Mouse (Mus musculus) granulocyte monocyte progenitor cell, adult 5-6 weeks (primary cell): ENCODE measurements around the gene D630003M21Rik. TPM values are rescaled to one million over a fixed set of nuclear protein-coding genes. Genes with fewer than 3 reads are reported as not detected.

Source experiments
- ATAC-seq: replicated peaks from 2 replicates; pipeline ENCODE4 v1.8.0; 2016; ENCODE audit warnings: mild to moderate bottlenecking, moderate TSS enrichment, inconsistent platforms; ENCODE audit not compliant: poor library complexity, severe bottlenecking
- total RNA-seq, 2 experiments: library from RNA; stranded (forward) in 1 of 2; stranded (reverse) in 1 of 2; fragments of 200-712, 200-1000 nt in 1 of 2; fragments of >200 nt in 1 of 2; fragmentation: Nextera tagmentation in 1 of 2; gene quantifications; 2 replicates each; pipeline ENCODE4 v1.2.3; 2014 to 2017

Gene D630003M21Rik
- total RNA-seq (2014; fragmentation: Nextera tagmentation): 0.21 TPM in 1 of 2 replicates, not detected in the other
- total RNA-seq (2017): not detected in 2 replicates

DNA sequence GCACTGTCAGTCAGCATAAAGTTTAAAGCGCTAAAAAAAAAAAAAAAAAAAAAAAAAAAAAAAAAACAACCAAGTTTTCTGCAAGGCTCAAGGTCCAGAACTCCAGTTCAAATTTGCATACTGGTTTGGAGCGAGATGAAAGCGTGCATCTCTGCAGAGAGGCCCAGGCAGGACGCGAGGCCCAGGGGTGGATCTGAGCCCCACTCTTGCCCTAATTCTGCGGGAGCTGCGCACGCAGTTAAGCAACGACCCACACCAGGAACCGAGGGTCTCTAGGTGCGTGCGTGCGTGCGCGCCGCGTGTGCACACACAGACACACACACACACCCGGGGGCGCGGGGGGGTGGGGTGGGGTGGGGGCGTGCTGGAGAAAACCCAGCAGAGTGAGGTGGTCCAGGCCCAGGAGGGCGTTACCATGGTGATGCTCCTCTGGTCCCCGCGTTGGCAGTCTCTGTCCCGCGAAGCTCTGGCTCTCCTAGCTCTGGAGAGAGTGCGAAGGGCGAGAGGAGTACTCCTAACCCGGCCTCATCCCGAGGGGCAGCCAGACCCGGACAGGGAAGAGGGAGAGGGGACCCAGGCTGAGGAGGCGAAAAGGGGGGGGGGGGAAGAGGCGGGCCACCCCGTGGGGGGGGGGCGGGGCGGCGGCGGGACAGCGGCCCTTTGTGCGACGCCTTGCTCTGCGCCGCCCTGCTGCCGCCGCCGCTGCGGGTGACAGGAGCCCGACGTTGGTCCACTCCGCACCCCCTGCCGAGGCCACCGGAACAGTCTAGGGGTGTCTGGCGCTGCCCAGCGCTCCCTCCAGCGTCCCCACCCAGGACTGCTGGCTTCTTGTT lies at the start of gene D630003M21Rik:
Gene D630003M21Rik (minus strand): TSS at position 553 of the 833 bp plus-strand sequence.
- peak; percentile 49; the same call in 1 of the 2 replicates for ATAC-seq

DNA sequence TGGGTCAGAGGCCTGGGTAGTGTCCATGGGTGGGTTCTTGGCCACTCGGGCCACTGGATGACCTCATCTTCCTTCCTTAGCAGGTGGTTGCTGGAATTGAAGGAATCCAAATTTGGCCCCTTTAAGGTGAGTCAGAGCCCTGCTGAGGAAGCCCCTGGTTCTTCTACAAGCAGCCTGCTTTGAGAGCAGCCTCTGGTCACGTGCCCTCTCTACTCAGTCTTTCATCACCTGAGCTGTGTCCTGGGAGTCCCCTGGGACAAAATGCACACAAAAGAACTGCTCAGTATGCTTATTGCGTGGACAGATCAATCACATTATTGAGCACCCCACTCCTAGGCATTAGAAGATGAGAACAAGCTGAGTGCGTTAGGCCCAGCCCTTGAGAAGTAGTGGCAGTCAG lies 47.9 kb upstream of the D630003M21Rik start:
- no peak for ATAC-seq

DNA sequence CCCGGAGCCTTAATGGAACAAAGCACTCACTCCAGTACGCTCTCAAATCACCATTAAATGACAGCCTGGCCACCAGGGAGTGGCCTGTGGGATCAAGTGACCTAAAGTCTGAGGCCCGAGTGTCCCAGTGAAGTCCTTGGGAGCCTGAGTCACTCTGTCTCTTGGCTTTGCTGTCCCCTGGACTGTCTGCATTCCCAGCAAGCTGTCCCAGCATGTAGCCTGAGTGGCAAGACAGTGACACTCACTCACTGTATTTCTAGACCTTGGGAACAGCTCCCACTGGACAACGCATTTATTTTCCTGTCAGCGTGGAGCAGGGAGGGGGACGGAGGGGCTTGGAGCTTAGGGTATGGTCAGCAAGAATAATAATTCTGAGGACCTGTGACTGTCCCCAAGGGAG lies 47.4 kb upstream of the D630003M21Rik start:
- no peak for ATAC-seq

DNA sequence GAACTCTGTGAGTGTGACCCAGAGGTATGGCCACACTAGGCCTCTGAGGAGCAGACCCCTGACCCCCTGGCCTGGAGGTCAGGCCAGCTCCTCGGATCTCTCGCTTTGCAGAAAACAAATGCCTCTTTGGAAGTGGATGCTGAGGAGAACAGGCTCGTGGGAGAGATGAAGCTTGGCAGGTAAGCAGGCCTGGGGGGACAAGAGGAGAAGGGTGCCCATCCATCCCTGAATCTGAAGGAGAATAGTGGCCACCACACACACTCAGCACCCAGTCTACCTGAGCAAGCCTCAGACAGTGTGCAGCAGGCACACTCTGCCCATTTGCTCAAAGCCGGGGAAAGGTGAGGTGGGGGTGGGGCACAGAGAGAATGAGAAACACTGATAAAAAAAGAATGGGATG lies 46.8 kb upstream of the D630003M21Rik start:
- no peak for ATAC-seq

DNA sequence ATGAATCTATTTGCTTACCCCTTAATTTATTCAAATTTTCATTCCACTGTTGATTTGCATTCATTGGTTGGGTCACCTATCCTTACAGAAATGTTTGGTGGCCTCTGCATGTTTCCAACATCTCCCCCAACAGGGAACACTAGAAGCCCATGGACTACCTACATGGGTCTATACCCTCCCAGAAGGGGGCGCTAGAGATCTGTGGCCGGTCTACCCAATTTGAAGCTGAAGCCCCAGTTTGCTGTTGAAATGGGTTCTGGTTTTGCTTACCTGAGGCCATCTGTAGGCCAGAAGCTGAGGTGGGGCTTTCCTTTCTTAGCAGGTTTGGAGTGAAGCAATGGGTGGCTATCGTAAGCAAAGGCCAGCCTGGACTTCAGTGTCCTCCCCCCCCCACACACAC lies 46.3 kb upstream of the D630003M21Rik start:
- ATAC-seq: no peak

DNA sequence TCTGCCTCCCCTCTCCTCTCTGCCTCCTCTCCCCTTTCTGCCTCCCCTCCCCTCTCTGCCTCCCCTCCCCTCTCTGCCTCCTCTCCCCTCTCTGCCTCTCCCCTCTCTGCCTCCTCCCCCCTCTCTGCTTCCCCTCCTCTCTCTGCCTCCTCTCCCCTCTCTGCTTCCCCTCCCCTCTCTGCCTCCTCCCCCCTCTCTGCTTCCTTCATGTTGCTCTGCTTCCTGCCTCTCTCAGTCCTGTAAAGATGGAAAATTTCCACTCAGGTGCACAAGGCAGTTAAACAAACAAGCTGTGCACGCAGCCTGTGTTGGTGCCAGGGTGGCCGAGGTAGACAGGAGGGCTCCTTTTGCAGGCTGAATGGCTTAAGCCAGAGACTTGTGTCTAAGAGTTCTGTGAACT lies 44.6 kb upstream of the D630003M21Rik start:
- no peak; the same call in 1 of the 2 replicates for ATAC-seq

DNA sequence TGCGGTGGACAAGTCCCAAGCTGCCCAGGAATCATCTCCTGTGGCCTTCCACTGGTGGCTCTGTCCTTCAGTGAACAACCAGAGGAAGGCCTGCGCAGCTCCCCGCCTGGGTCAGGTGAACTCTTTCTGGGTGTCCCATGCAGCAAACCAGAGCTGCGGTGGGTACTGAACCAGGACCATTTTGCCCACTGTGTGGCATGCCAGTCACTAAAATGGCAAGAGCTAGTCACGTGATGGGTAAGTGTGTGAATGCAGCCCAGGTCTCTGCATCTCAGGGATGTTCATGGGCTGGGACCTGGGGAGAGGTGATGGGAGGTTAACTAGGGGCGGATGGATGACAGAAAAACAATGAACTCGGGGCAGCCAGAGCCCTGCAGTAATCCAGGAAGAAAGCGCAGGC lies 41.0 kb upstream of the D630003M21Rik start:
- no peak for ATAC-seq

DNA sequence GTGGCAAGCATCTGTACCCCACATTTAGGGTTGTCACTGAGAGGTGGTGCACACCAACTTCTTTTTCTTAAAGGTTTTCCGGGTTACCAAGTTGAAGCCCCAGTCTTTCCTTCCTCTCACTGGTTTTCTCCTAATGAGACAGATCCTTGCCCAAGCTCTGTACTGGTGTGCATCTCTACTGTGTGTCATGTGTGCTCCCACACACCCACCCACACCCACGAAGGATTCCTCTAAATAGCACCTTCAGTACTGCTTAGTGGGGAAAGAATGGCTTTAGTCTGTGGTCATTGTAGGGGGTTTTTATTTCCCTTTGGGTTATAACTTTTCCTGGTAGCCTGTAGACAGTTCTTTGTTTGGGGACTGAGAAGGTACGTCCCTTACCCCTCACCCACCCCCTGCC lies 35.9 kb upstream of the D630003M21Rik start:
- ATAC-seq: no peak

DNA sequence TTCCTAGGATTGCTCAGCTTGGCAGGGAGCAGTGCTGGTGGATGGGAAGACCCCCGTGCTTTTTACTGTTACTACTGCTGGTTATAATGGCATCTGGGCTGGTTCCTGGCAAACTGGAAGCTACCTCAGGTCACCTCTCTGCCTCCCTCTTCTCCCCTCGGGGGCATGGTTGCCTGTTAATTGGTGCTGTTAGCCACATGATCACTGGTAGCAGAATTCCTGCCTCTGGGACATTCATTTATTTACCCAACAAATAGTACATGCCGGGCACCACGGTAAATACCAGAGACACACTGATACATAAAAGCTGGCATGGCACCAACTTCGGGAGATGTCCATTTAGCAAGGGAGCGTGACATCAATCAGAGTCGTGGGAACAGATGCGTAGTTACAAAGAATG lies 30.5 kb upstream of the D630003M21Rik start:
- no peak for ATAC-seq

DNA sequence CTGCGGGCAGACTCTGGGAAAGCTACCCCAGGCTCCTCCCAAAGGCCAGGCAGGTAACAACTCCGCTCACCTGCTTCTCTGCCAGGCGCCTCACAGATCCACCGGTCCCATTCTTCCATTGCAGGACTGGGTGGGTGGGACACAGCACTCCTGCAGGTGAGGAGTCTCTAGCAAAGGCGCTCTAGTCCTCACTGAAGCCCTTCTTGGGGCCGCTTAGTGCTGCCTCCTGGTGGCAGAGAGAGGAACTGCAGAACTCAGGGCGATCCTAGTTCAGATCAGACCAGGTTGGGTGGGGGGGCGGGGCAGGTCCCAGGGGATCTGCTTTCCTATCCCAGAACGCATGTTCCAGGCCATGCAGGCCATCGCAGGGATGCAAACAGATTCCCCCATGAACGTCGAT lies 29.8 kb upstream of the D630003M21Rik start:
- ATAC-seq: peak; percentile 65

DNA sequence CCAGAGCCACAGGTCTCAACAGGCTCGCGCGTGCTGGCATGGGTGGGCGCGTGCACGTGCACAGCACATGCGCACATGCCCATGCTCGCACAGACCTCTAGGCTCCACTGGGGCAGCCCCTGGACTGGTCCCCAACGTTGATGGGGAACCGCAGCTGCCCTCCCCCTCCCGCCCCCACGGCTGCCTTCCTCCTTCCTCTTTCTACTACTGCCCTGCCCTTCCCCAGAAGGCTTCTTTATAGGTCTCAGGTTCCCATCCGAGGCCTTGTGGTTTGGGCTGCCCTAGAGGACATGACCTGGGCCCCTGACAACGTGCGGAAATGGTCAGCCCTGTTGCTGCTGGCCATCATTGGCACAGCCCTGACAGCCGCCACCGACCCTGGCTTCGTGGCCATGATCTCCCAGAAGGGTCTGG lies 29.0 kb upstream of the D630003M21Rik start, which contains the start of gene Bpi:
Gene Bpi (plus strand): TSS at position 90 of the 414 bp plus-strand sequence.
- peak; percentile 85 for ATAC-seq

DNA sequence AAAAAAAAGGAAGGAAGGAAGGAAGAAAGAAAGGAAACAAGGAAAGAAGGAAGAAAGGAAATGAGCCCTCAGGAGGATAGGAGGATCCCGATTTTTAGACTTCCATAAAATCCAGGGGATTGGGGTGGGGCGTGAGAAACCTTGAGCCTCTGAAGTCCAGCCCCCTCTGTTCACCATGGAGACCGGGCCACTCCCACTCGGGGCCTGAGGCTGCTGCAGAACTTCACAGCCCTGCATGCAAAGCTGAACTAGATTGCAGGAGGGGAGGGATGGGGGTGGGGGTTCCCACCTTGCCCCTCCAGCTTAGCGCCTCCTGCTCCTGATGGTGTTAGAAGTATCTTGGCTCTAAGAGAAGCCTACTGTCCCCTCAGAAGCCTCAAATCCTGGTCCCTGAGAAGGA lies 27.9 kb upstream of the D630003M21Rik start:
- ATAC-seq: no peak

DNA sequence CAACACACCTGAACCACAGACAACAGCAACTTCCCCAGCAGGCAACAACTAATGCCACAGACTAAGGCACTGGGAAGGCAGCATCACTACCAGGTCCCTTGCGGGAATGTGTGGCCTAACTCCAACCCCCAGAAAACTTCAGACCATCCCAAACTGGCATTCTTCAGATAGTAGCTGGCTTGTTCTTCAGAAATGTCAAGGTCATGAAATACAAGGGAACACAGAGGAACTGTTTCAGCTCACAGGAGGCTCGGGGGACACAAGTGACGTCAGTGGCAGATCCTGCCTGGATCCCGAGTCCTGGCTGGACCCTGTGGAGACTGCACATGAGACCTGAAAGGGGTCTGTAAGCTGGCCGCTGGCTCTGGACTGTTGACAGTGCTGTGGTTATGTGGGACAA lies 24.8 kb upstream of the D630003M21Rik start:
- no peak for ATAC-seq

DNA sequence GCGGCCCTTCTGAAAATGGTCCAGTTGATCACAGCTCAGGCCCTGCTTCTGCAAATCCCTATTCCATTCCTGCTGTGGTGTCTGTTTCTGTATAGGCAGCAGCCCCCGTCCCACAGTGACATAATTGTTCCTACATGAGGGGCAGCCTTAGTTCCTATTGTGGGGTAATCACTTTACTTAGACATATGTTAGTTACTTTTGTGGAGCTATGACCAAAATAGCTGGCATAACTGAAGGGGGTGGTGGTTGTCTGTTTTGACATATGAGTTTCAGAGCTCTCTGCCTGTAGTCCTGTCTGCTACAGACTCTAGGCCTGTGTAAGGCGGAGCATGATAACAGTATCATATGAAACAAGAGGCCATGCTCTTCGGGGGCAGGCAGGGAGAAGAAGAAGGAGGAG lies 21.5 kb upstream of the D630003M21Rik start:
- no peak for ATAC-seq

DNA sequence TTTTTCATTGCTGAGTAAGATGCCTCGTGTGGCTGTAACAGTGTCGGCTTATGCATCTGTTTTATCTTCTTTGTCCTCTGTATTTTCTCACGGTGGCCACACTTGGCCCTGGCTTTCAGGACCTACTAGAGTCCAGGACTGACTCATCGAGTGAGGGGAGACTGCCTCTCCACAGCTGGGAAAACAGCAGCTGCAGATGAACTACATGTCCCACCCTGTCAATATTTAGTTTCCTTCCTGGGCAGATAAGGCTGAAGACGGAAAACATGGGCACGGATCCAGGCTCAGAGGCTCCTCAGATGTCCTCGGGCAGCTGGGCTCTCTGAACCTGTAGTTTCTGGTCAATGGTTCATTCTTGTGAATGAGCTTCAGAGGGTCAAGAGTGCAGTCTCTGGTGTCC lies 19.3 kb upstream of the D630003M21Rik start:
- no peak for ATAC-seq

DNA sequence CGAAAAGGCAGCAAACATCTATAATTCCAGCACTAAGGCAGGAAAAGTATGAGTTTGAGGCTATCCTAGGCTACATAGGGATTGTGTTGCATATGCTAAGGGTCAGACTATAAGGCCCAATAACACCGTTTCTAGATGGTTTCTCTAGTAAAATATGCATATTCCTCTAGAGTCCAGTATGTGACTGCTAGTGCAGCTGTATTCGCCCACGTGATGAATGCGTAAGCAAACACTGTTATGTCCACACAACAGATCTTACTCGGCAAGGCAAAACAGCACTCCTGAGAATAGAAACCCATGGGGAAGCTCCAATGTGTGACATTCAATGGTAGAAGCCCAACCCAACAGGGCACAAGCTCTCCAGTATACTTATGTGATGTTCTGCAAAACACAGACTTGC lies 18.8 kb upstream of the D630003M21Rik start:
- ATAC-seq: no peak

DNA sequence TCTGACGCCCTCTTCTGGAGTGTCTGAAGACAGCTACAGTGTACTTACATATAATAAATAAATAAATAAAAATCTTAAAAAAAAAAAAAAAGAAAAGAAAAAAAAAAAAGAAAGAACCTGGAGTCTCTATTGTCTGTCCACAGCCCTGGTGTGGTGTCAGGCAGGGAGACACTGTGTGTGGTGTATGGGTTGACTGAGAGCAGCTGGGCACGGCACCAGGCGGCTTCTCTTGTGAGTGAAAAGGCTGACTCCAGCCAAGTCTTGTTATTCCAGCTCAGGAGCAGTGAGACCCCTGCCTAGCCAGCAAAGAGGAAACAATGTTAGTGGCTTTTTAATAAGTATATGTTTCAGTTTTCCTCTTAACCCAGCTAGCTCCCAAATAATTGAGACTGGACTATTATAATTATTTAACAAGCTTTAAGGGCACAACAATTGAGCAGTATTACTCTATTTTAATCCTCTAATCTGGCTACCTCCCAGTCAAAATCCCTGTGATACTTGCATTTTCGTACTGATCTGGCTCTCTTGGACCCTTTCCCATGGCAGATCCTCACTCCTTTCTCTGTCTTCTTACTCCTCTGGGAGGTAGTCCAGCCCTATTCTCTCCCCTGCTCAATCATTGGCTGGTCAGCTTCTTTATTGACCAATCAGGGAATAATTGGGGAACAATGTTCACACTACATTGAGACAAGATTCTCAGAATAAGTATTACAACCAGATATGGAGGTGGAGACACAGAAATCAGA lies 16.2 kb upstream of the D630003M21Rik start:
- no peak for ATAC-seq

DNA sequence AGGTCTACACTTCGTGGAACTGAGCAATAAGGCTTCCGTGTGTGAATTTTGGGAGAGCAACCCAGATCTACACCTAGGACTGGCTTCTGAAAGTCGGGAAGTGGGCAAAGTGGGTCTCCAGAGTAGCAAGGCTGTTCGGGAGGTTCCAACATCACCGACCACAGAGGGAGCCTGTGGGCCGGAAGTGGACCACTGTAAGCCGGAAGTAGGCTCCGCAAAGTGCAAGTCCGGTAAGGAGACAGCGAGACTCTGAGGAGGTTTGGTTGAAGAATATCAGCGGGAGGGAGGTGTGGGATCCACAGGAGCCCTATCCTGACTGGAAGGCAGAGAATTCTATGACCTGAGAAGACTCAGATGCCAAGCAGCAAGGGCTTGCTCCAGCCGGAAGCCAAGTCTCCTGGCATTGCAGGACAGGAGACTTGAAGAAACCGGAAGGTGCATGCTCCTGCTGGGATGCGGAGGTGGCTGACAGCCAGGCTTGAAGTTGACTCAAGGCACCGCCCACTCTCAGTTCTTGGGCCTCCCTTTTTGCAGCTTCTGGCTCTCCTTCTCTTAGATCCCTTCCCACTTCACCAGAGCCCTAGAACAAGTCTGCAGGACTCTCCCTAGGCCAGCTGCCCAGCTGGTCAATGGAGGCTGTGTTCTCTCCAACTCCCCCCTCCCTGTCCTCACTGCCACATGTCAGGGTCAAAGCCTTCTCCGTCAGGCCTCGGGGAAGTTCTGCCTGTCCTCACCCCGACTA lies 14.3 kb upstream of the D630003M21Rik start:
- ATAC-seq: no peak

DNA sequence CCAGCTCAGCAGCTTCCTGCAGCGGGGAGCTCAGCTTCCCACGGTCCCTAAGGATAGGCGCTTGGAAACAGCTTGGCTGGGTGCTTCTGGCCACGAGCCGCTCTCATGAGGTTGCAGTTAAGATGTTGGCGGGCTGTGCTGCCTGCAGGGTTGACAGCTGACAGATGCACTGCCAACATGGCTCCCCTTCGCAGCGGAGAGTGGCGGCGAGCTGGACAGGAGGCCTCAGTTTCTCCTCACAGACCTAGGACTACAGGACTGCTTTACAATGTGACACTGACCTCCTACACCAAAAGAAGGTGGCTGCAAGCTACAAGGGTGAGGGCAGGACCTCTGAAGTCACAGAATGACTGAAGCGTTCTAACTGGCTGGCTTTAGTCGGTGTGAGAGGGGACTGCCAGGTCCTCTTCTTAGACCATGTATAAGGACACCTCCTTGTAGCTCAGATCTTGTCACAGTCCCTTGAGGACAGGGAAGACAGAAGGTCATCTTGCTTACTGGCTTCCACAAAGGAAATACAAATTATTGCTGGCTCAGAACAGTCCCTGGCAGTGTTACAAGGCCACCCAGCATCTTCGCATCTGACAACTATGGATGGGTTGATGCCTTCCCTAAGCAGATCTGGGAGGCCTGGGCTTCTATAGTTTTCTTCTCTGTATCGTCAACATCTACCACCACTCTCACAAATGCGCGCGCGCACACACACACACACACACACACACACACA lies 13.3 kb upstream of the D630003M21Rik start:
- ATAC-seq: no peak

DNA sequence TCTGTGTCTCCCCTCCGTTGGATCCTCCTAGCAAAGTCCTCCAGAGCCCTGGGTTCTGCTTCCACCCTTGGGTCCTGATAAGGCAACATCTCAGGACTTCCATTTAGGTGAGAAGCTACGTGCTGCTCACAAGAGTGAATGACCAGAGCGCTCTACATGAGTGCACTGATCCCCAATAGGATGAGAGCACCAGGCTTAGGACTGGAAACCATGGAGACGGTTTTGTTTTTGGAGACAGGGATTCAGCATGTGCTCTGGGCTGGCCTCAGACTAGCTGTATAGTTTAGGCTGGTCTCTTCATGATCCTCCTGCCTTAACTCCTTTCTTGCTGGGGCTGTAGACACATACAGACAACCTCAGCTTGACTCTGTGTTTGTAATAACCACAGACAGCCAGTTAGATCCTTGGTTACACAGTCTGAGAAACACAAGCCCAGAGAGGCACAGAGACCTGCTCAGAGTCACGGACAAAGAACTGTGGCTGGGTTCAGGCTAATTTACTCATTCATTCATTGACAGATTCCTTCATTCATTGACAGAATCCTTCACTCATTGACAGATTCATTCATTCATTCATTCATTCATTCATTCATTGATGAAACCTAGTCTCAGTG lies 12.2 kb upstream of the D630003M21Rik start:
- ATAC-seq: no peak
